In the genomic region with DNA sequence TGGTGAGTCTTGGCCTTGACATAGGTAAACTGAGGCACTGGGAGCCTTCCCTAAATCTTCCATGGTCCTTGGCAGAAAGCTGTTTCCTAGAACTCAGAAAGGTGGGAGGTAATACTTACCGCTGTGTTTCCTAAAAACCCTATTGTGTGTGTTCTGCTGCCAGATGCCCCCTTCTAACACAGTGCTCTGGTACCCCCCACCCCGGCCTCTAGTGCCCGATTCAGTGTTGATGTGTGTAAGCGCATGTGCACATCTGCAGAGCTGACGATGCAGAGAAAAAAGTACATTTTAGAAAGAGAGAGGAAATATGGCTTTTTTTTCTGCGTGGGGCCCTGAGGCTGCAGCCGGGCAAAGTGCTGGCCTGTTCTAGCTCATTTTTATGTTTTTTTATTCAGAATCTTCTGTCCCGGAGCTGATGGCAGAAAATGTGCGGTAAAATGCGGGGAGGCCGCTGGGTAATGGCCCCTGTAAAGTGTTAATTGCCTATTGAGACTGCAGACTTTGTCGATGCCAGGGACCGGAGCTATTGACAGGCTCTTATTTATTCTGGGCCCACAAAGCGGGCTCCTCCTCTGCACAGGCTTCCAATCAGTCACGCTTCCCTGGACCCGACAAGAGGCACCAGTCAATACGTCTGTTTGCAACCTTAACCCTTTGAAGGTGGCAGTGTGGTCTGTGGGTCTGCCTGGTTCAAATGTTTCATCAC, we compare ENCODE assay signal across 13 mouse cellular contexts.
DNase-seq lines count a peak whose midpoint lies in the region; ATAC-seq lines count a peak whose summit lies in the region.
"Had no signal": no experiment of that assay in that cellular context is flagged by ENCODE, and none has a peak within 500 bp of the region (broad histone marks: within the 10 kb centered on the region; RNA-seq: fewer than 3 reads in every experiment).

No protein-coding gene starts in this region.

- H3K27me3 ChIP-seq in embryonic facial prominence, embryonic 12.5 days = no peaks in the 10 kb centered on the region
- H3K27me3 ChIP-seq in hindbrain, embryonic 13.5 days = peaks cover 13% of the 10 kb centered on the region
- H3K27me3 ChIP-seq in midbrain, embryonic 15.5 days (replicated peaks) = no peaks in the 10 kb centered on the region
- H3K27me3 ChIP-seq: heart, embryonic 15.5 days; liver, embryonic 13.5 days; megakaryocyte, embryonic 14.5 days had no signal

- H3K9me3 ChIP-seq in embryonic facial prominence, embryonic 12.5 days = no peaks in the 10 kb centered on the region
- H3K9me3 ChIP-seq in hindbrain, embryonic 13.5 days = no peaks in the 10 kb centered on the region
- no peaks in the 10 kb centered on the region for H3K9me3 ChIP-seq in midbrain, embryonic 15.5 days
- H3K9me3 ChIP-seq: heart, embryonic 15.5 days; liver, embryonic 13.5 days; megakaryocyte, embryonic 14.5 days had no signal

- DNase-seq in cerebellum, postnatal 14 days = peak; percentile 9 to 10
- DNase-seq in cerebellum, adult 18-20 months = no peak
- no peak for DNase-seq in gastrocnemius, postnatal 4 days (ENCODE audit: low spot score in 2 of 2)
- DNase-seq: kidney, postnatal 14 days; liver, embryonic 13.5 days; right cerebral cortex, postnatal 14 days had no signal

- no peak for ATAC-seq in embryonic facial prominence, embryonic 12.5 days (ENCODE audit: insufficient number of reproducible peaks, insufficient read depth, low FRiP score, low TSS enrichment)
- peak; percentile 78 for ATAC-seq in hindbrain, embryonic 13.5 days (ENCODE audit: low FRiP score)
- ATAC-seq in midbrain, embryonic 15.5 days (replicated peaks) = peak; percentile 85
- no peak for ATAC-seq in inflammation-experienced regulatory T-cells, adult 6 months
- ATAC-seq in CD4-positive, CD25-positive, alpha-beta regulatory T cell, adult 4 months = no peak

- 0 out of 2 replicates have a peak, but pooled peaks cover 10% of the 10 kb centered on the region for H3K4me1 ChIP-seq in embryonic facial prominence, embryonic 12.5 days
- peaks cover 31% of the 10 kb centered on the region for H3K4me1 ChIP-seq in hindbrain, embryonic 13.5 days (replicated peaks)
- H3K4me1 ChIP-seq in midbrain, embryonic 15.5 days = peaks cover 22% of the 10 kb centered on the region
- H3K4me1 ChIP-seq: heart, embryonic 15.5 days; liver, embryonic 13.5 days; megakaryocyte, embryonic 14.5 days had no signal

- H3K36me3 ChIP-seq in embryonic facial prominence, embryonic 12.5 days = no peaks in the 10 kb centered on the region
- no peaks in the 10 kb centered on the region for H3K36me3 ChIP-seq in hindbrain, embryonic 13.5 days
- H3K36me3 ChIP-seq in midbrain, embryonic 15.5 days (replicated peaks) = no peaks in the 10 kb centered on the region
- H3K36me3 ChIP-seq: heart, embryonic 15.5 days; liver, embryonic 13.5 days had no signal

- 27% methylated on average over 17 of the region's 17 CpGs for WGBS in embryonic facial prominence, embryonic 12.5 days
- 12% methylated on average over 17 of the region's 17 CpGs for WGBS in hindbrain, embryonic 13.5 days
- WGBS in midbrain, embryonic 15.5 days = 11% methylated on average over 17 of the region's 17 CpGs

- H3K27ac ChIP-seq in embryonic facial prominence, embryonic 12.5 days = no peak overlapping the region
- peak overlapping the region; percentile 56 for H3K27ac ChIP-seq in hindbrain, embryonic 13.5 days
- 0 out of 2 replicates have a peak overlapping the region, but pooled peaks have one; percentile 3 for H3K27ac ChIP-seq in midbrain, embryonic 15.5 days
- H3K27ac ChIP-seq: heart, embryonic 15.5 days; liver, embryonic 13.5 days had no signal

- H3K9ac ChIP-seq in embryonic facial prominence, embryonic 12.5 days = no peak overlapping the region
- peak overlapping the region; percentile 51 for H3K9ac ChIP-seq in hindbrain, embryonic 13.5 days
- 0 out of 2 replicates have a peak overlapping the region, but pooled peaks have one; percentile 17 for H3K9ac ChIP-seq in midbrain, embryonic 15.5 days
- H3K9ac ChIP-seq: heart, embryonic 15.5 days; liver, embryonic 13.5 days had no signal

- no peak overlapping the region for H3K4me3 ChIP-seq in embryonic facial prominence, embryonic 12.5 days
- H3K4me3 ChIP-seq in hindbrain, embryonic 13.5 days = peak overlapping the region; percentile 24; the same call in 1 of the 2 replicates
- H3K4me3 ChIP-seq in midbrain, embryonic 15.5 days = peak overlapping the region; percentile 13; the same call in 1 of the 2 replicates
- H3K4me3 ChIP-seq: heart, embryonic 15.5 days; liver, embryonic 13.5 days; megakaryocyte, embryonic 14.5 days had no signal

- H3K4me2 ChIP-seq in embryonic facial prominence, embryonic 12.5 days (replicated peaks) = peak overlapping the region; percentile 17
- peak overlapping the region; percentile 52 for H3K4me2 ChIP-seq in hindbrain, embryonic 13.5 days
- peak overlapping the region; percentile 42 for H3K4me2 ChIP-seq in midbrain, embryonic 15.5 days
- H3K4me2 ChIP-seq: heart, embryonic 15.5 days; liver, embryonic 13.5 days had no signal

Comparison
In these comparisons a context has a peak if more than half of its experiments do, and no peak if none do; other contexts are left out.
1. DNase-seq: peak in cerebellum, postnatal 14 days (2 of 2); none in cerebellum, adult 18-20 months (0 of 2) and gastrocnemius, postnatal 4 days (0 of 2).
2. ATAC-seq: peak in hindbrain, embryonic 13.5 days (single experiment) and midbrain, embryonic 15.5 days (single experiment); none in embryonic facial prominence, embryonic 12.5 days (single experiment), inflammation-experienced regulatory T-cells, adult 6 months (single experiment) and CD4-positive, CD25-positive, alpha-beta regulatory T cell, adult 4 months (single experiment).
3. Peak in every context shown above with its lines, with median percentiles within 50 percentile points of each other: H3K4me2 ChIP-seq.